Mouse (Mus musculus) gastrocnemius, postnatal 4 days (tissue): ENCODE results near the gene Rgs1. TPM values are rescaled to one million over a fixed set of nuclear protein-coding genes. Genes with fewer than 3 reads are reported as not detected.

ENCODE experiments used
- DNase-seq, 2 experiments: peaks; one replicate each; pipeline ENCODE4 v3.0.0; 2021 to 2022; ENCODE audit warnings: low spot score in 2 of 2, mixed read lengths in 2 of 2
- long read RNA-seq, 2 experiments: library from polyadenylated mRNA; stranded (forward); transcript quantifications; one replicate each; pipeline ENCODE4 v2.0.0; 2021
- total RNA-seq, 2 experiments: library from RNA; stranded (reverse); gene quantifications; 2 replicates each; pipeline ENCODE4 v1.2.3; 2021

Gene Rgs1
- not detected for total RNA-seq
- long read RNA-seq, experiment 1, partial matches to known transcripts, result 0 of 1 reads
- long read RNA-seq, experiment 1, other reads (novel, unspliced or antisense), result 0 of 1 reads
- long read RNA-seq, experiment 2, result 0 reads

DNA sequence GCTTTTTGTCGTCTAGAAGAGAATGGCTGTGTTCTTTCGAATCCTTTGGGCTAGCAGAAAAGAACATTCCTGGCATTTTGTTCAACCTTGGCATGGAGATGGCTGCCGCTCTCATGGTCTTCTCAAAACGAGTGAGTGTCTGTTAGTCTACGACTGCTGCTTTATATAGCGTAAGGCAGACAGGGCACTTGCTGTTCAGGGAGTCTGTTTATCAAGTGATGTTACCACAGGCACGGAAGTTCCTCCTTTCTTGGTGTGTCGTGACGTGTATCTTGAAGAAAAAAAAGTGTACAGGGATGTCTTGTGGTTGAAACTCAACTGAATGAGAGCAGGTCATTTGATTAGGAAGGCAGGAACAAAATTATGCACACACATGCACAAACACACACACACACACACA, at the start of gene Rgs1:
Gene Rgs1 (minus strand): TSS at position 320 of the 400 bp plus-strand sequence.
- no peak for DNase-seq

DNA sequence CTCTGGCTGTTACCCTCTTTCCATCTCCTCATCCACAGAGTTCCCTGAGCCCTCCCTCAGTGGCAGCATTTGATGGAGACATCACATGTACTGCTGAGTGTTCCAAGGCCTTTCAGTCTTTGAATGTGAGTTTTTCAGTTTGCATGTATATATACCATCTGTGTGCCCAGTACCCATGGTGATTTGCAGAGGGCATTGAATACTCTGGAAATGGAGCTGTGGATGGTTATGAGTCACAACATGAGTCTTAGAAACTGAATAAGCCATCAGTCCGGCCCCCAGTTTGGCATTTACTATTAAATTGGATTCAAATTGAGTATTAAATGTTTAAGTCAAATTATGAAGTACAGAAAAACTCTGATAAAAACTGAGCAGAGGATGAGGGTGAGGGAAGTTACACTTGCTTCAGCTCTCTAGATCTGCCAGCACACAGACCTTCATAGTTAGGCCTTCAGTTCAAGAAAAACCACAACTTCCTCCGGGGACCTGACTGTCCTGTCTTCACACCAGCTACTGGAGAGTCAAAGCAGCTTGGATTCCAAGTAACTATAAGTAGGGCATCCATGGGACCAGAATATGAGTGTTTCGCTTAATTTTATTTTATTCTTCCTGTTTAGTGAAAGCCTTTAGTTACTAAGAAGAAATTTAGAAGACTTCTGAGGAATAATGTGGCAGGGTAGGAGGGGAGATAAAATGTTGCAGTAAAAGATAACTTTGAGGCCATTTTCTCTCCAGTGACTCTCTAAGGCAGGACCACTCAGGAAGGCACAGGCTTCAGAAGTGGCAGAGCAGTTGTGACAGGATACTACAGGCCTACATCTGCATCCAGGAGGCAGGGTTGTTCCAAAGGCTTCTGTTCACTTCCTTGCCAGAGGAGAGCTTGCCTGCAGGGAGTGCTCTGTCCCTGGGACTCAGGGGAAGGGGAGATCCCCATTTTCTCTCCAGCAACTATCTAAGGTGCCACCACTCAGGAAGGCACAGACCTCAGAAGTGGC, 34.3 kb upstream of the Rgs1 start:
- DNase-seq, result no peak

DNA sequence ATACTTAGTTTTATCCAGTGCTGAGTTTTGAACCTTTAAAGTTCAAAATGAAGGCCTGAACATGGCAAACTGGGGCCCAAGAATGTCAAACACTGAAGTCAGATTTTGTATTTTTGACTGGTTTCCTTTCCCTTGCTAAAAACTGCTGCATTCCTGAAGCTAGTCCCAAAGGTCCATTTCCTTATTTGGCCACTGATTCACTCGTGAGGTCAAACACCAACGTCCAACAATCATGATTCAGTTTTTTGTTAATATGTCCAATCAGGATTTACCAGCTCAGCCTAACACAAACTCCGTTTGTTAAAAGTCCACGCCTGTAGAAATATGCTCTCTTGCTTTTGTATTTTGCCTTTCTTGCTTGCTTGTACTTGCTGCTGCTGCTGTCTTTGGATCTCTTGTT, 31.0 kb upstream of the Rgs1 start:
- DNase-seq, result no peak

DNA sequence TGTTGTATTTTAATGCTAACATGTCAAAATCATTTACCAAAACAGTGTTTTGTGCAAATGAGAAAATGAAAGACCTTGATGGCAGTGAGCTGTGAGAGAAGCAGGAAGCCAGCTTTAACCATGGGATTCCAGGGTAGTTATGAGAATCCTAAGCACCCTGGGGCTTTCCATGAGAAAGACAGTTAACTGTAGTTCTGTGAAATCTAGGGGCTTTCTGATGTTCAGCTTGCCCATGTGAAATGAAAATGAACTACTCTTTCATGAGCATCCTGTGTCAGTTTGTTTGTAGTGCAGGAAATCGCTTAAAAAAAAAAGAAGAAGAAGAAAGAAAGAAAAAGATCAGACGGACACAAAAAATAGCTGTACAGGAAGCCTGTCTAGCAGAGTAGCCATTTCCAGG, 23.9 kb upstream of the Rgs1 start:
- DNase-seq, result no peak

DNA sequence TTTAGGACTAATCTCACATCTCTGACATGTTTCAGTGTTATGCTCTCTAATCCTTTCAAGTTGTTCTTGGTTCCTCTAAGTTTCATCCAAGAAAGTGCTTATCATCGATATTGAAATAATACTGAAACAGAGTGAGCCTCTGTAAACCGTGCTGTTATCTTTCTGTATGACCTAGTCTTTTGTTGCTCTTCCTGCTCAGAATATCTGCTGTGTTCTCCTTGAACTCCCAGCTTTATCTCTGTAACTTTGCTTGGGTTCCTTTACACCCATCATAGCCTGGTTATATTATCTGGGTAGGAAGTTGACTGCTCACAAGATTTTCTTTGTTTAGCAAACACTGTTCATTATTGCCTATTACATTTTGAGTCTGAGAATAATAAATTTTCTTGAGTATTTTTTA, 20.1 kb upstream of the Rgs1 start:
- DNase-seq, result no peak

DNA sequence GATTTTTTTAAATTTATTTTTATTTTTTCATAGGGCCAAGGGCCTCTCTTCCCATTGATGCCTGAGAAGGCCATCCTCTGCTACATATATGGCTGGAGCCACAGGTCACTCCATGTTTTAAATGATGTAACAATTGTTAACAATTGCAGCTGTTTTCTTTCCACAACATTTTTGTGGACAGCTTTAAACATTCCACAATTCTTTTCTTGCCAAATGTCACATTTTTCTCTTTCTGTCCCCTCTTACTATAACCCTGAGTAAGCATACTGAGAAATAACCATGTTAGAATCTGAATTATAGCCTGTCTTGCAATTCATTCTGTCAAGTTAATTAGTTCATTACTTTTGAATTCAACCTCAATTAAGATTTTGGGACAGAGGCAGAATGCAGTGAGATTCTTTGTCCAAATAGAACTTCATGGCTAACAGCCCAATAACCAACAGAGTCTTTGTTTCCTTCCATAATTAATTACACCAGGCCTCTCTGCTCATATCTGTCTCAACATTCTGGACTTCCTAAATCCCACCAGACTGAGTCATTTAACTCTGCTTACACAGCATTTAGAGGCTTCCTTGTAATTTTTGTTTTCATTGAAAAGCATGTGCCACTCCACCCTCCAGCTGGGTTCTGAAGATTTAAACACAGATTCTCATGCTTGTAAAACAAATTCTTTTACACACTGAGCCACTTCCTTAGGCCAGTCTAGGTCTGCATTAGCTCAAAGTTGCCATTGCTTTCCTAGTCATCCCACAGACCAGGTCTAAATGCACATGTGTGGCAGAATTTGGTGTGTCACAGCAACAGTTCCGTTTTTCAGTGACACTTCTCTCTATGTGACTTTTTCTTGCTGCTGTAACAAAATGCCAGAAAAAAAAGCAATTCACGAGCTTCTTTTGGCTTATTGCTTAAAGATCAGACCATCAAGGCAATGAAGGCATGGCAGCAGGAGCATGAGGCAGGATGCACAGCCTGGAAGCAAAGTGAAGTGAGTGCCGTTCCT, 18.7 kb upstream of the Rgs1 start:
- no peak for DNase-seq

DNA sequence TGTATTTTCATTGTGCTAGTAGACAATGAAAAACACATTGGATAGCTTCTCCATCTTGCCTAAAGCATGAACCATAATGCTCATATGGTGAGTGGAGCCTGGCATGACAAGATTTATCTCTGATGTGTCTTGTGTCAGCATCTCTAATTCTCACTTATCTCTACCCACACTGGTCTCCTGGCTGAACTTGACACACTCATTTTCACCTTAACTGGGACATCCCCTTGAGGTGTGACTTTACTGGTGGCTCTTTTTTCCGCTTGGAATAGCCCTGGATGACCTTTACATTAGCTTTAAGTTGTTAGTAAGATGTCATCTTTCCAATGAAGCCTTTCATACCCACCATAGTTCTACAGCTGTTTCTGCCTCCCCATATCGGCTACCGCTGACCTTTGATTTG, 15.0 kb upstream of the Rgs1 start:
- DNase-seq, result no peak

DNA sequence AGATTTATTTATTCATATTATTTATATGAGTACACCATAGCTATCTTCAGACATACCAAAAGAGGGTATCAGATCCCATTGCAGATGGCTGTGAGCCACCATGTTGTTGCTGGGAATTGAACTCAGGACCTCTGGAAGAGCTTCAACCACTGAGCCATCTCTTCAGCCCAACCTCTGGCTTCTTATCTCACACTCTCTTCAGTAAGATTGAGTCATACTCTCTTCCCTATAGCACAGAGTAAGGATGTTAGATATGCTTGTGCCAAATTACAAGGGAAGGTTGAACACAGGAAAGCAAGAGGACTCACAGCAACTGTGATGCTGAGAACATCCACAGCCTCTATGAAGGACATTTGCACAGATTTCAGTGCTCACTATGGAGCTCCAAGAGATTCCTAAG, 13.0 kb upstream of the Rgs1 start:
- no peak for DNase-seq

DNA sequence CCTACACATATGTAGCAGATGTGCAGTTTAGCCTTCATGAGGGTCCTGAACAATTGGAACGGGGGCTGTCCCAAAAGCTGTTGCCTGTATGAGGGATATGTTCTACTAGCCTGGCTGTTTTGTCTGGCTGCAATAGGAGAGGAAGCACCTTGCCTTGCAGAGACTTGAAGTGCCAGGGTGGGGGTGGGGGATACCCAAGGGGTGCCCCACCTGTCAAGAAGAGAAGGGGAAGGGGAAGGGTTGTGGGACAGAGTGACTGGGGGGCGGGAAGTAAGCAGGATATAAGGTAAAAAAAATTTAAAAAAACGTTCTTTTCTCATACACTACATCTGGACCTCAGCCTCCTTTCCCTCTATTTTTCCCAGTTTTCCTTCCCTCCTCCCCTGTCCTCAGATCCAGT, 9.7 kb upstream of the Rgs1 start:
- DNase-seq, result no peak

DNA sequence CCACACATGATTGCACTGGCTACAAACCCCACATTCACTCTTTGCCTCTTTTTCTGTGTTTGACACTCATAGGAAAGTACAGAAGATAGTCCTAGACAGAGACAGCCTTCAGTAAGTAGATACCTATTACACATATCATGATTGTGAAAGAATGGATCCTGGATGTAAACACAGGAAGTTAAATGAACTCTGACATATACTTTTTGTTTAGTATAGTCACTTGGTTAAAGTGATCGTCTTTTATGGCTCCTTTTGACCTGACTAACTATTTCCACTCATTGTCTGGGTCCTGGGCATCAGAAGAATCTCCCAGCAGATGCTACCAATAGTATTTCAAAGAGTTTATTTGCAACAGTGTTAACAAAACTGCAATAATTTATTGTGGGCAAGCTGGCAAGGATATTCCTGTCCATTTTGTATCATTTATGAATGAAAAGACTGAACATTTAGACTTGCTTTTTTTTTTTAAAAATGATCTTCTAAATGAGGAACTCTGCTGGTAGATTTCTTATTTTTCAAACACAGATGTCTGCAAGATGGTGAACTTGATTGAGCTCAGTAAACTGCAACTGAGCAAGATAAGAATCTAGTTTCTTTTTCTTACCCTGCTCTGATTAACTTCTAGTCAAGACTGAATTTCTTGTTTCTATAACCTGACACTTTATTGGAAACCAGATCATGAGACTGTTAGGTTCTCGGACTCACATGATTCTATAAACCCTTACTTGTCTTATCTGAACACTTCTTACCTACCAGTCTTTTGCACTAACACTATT, 7.7 kb upstream of the Rgs1 start:
- no peak for DNase-seq

DNA sequence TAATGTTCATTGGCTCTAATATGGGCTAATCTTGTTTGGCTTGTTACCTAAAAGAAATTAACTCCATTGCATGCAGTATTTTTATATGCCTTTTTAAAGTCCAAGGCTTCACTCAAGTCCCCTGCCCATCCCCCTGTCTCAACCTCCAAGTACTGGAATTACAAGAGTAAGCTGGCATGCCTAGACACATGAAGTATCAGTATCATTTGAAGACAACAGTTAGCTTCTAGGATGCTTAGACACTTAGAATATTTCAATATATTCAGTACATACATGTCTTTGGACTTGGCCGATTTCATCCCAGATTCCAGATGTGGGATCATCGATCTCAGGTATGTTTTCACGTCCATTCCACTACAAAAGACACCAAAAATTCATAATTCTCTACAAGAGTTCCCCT, 836 bp downstream of the Rgs1 start:
- DNase-seq, result no peak

DNA sequence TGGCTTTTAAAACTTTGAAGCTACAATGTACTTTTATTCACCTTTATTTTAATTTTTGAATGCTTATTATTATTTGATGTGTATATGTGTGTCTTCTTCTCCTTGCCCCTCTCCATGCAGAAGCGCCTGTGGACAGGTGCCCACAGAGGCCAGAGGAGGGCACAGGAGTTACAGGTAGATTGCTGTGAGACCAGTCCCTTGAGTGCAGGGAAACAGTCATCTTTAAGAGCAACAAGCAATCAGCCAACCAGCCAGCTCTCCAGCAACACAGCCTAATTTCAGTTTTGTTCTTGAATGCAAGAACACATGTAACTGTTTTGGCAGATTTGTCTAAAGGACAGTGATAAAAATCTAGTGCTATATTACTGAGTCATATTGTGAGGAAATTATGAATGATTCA, 1.7 kb downstream of the Rgs1 start:
- DNase-seq, result no peak

DNA sequence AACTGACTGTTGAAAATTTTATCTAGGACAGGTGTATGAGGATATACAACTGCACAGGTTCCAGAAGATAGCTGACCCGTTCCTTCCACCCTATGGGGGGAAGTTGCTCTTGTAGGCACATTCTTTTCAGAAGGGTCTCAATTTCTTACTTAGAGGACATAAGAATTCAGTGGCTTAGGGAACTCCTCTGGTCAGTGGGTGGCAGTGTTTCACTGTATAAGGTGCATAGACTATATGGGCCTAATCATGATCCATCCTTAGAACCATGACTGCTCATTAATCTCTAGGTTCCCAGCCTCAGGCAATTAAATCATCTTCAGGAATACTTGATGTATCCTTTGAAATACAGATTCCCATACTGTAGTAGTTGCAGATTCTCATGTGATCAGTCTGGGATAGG, 5.5 kb downstream of the Rgs1 start:
- DNase-seq, result peak in 1 of 2 experiments; percentile 14

DNA sequence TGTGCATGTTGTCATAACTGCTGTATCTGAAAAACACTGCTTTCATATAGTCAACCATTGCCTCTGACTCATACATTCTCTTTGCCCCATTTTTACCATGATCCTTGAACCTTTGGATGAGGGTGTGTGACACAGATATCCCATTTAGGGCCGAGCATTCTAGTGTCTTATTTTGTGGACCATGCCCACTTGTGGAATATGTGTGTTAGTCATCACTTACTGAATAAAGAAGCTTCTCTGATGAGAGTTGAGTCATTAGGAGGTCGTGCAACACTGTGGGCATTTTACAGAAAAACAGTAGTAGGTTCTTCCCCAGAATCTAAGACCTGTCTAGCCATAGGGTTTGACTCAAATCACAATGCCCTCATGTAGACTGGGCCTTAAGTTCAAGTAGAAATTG, 9.8 kb downstream of the Rgs1 start:
- no peak for DNase-seq

DNA sequence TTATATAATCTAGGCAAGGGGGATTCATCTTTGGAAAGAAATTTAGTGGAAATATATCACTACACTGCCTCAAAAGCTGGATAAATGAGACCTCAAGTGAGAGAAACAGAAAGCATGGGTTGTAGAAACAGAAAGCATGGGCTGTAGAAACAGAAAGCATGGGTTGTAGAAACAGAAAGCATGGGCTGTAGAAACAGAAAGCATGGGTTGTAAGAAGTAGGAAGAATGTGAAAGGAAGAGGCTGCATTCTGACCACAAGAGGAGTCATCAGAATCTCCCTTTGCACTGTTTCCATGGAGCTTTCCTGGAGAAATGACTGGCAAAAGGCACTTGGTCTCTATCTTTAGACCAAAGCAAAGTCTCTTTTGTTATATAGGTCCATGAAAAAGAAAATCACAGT, 33.8 kb downstream of the Rgs1 start:
- no peak for DNase-seq

DNA sequence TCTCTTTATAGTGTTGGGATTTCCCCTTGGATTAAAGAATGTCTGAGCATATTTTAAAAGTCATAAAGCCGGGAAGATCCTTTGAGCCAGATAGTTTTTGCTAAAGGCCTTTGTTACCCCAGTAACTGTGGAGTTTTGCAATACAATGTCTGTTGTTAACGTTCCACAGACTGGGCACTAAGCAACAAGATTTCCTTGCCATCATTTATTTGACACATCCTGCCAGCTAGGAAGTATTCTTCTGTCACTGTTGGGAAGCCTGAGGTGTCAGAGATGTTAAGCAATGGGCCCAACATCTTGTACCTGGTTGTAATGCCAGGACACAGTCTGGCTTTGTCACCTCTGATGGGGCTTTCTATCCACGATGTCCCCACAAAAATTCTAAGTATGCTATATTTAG, 38.1 kb downstream of the Rgs1 start:
- no peak for DNase-seq

DNA sequence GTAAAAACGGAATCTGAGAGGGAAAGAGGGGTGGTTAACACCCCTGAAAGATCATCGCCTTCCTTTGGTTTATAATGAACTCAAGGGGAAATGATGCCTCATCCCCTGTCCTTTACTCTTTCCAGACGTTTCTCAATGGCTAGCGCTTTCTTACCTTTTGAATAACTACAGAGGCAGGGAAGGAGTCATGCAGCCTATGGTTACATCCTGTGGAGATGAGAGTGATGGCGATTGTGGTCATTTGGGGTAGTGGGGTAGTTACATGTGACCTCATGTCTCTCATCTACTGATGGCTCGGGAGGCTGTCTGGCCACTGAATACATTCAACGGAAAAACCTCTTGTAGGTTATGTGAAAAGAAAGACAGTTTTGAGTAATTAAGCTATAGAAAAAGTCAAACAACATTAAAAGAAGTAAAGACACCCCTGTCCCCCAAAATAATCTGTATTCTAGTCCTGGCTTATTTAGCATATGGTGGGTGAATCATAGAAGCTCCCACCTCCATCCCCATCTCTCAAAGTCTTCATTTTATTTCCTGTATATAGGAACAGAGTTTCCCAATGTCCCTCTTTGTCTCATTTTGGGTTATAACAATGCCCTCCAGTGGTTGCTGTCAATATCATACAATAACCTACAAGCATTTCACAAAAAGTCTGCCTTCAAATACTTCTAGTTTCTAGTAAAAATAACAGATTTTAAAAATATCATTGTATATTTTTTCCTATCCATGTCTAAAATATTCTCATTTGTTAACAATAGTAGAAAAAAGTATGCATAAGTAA, 42.6 kb downstream of the Rgs1 start:
- DNase-seq, result no peak

DNA sequence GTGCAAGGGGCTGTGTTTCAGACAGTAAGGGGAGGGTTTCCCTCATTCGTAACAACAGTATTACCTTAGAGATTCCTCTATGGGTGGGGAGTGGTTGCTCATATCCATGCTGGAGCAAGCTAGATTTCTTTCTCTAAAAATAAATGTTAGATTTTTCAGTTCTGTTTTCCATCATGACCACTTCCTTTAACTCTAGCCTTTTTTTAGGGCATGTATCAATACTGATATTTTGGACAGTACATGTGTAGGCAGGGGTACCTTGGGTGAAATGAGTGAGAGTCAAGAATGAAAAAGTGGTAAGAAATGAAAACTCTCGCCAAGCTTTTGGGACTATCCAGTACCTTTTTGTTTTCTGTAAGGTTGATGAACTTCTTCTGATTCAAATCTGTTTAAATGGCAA, 44.3 kb downstream of the Rgs1 start:
- DNase-seq, result no peak

DNA sequence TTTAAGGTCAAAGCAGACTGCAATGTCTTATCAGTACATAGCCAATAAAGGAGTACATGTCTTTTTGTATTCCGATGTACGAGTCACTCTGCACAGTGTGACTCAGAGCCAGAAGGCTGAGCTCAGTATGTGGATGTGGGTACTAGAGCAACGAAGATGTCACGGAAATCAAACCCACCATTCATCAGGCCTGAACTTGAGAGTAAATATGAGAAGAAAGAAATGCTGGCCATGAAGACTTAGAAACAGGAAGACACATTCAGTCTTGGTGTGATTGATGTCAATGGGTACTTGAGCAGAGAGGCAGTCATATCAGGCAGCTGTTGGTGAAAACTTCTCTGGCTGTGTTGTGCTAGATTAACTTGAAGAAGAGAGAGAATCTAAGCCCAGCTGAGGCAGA, 46.1 kb downstream of the Rgs1 start:
- no peak for DNase-seq

DNA sequence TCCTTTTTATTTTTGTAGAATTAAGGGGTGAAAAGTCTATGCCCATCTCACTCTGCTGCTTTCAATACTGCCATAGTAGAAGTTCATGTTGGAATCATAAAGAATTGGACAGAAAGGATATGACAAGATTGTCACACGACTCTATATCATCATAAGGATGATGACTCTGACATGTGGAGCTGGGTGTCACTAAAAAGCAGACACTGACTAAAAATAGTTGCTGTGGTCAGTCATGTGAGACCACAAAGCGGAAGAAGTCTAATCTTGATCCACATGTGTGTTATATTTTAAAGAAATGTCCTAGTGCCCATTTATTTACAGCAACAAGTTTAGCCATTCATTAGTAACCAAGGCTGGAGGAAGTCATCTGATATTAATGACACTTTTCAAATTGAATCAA, 48.5 kb downstream of the Rgs1 start:
- no peak for DNase-seq
